Mouse (Mus musculus): Measurements from ENCODE around the gene Armc8.

DNA sequence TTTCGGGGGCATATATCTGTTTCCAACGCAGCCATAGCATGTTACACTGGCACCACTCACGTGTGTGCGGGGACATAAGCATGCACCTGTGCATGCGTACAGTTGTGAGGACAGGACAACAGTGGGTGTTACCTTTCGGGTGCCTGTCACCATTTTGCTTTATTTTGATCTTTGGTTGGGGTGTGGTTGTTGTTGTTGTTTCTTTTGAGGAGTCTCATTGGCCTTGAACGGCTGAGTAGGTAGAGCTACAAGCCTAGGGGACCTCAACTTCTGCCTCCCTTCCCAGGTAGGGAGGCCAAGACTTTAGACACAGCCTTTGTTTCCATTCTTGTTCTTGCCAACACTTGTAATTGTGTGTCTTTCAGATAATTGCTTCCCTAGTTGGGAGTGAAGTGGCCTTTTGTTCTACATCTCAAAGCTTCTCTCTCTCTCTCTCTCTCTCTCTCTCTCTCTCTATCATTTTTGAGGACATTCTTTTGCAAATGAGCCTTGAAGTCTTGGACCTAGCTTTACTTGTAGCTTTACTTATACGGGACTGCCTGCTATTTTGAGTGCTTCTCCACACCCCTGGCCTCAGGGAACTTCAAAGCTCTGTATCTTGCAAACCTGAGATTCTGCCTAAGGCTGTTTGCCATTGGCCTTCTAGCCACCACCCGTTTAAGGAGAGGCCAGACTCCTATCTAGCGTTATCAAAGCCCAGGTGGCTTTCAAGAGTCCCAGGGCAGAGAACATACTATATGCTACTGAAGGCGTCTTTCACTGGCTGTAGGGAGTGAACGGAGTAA, 130.7 kb downstream of the Armc8 start:
- no peak for TF ChIP-seq CTCF (IDR thresholded peaks at IDR 0.05; ENCODE audit: borderline replicate concordance, insufficient read depth, low read length)
- TF ChIP-seq POLR2A (IDR thresholded peaks at IDR 0.05; ENCODE audit: low read depth, low read length) = no peak

All from embryonic fibroblast, embryonic 13.5 days (primary cell).